Mouse (Mus musculus) ovary, postnatal 14 days (tissue): ENCODE results near the gene Cabin1.

Experiments used
- DNase-seq: peaks from one replicate; pipeline ENCODE4 v3.0.0; 2022; ENCODE audit warnings: low spot score

Gene Cabin1

DNA sequence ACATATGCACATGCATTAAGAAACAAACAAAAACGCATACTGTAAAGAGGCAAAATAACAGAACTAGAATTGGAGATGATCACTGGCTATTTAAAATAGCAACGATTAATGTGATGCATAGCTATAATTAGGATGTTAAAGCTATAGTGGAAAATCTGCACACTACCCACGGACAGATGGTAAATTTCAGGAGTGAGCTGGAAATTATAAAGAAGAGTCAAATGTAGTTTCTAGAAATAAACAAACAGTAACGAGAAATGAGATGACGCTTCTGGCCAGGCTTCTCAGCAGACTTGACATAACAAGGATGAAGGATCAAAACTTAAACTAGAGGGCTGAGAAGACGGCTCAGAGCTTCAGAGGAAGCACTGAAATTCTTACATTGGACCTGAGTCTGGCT, 62.9 kb downstream of the Cabin1 start:
- DNase-seq = no peak

DNA sequence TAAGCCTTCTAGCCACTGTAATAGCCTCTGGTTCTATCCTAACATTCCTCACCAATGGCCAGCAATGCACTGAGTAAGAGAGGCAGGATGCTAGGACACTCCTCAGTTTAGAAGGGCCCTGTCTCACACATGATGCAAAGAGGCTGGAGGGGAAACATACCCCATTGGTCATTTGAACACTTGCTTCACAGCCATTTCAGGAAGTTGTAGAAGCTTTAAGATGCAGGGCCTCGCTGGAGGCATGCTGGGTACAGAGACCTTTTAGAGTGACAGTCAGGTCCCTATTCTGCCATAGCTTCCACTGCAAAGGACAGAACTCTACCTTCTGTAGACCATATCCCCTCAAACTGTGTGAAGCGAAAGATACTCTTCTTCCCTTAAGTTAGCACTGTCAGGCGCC, 66.4 kb downstream of the Cabin1 start:
- no peak for DNase-seq

DNA sequence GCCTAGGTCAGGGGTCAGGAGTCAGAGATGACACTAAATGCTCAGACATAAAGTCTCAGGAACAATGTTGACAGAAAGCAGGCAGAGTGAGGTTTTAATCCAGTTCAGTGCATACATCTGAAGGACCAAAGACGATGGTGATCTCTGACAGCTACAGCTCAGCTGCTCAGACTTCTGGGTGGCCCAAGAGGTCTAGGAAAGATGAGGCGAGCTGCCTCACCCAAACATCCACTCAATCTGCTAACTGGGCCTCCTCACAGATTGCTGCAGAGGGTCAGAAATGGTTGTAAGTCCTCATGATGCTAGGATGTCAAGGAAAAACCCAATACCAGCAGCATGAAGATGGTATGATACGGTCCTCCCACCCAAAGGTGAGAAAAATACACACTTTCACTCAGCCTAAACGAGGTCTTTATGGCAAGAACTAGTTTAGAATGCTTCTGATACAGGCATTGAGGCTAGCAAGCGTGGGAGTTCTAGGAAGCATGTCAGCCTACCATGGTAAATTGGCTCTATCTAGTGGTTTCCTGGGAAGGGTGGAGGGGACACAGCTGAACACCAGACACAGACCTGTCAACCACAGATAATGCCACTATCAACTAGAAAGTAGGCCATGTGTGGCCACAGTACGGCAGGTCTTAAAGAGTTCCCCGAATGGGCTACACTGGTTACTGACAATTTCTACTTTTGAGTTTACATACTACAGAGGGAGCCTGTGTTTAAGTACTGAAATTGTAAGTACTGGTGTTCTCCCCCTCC, 67.4 kb downstream of the Cabin1 start:
- DNase-seq = no peak

DNA sequence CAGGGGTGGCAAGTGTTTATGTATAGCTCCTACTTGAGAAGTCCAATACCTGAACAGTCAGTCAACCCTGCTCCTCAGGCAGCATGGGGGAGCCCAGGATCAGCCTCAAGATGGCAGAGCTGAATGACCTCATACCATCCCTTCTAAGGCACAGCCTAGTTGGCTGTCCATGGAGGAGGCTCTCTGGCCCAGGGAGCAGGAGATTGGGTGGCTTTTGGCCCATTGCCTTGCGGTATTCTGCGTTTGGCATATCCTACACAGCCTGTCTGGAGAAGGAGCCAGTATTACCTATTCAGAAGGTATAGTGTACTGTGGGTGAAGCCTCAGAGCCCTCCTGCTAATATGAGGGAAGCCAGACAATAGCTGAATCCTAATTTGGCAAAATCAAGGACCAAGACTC, 68.6 kb downstream of the Cabin1 start:
- no peak for DNase-seq

DNA sequence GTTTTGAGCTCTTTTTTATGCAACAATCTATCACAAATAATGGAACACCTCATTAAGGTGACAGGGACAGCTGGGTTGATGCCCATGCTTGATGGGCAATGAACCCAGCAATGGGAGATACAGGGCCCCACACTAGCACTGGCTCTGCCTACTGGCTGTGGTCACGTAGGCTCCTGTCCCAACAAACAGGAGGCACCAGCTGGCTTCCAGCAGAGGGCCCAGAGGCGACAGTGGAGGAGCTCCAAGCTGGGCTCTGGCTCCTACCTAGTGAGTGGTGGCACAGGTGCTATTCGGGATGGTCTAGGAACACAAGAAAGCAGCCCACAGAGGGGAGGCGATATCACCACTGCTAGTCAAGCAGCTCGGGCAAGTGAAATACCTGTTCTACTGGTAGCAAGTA, 69.1 kb downstream of the Cabin1 start:
- no peak for DNase-seq

DNA sequence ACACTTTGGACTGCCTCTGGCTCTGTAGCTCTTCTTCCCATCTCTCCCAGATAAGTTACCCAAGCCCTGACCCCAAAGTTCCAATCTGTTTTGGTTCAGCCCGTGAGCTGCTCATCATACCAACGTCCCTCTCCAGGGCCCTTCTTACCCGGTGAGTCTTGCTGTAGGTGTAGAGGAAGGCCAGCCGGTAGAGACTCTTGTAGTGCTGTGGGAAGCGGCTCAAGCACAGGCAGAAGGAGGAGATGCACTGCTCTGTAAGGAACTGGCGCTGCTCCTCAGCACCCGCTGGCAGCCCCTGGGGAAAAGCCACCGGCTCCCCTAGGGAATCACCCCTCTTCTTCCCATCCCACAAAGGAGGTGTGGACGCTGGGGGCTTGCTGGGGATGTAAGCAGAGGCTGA, 69.6 kb downstream of the Cabin1 start:
- DNase-seq = no peak

DNA sequence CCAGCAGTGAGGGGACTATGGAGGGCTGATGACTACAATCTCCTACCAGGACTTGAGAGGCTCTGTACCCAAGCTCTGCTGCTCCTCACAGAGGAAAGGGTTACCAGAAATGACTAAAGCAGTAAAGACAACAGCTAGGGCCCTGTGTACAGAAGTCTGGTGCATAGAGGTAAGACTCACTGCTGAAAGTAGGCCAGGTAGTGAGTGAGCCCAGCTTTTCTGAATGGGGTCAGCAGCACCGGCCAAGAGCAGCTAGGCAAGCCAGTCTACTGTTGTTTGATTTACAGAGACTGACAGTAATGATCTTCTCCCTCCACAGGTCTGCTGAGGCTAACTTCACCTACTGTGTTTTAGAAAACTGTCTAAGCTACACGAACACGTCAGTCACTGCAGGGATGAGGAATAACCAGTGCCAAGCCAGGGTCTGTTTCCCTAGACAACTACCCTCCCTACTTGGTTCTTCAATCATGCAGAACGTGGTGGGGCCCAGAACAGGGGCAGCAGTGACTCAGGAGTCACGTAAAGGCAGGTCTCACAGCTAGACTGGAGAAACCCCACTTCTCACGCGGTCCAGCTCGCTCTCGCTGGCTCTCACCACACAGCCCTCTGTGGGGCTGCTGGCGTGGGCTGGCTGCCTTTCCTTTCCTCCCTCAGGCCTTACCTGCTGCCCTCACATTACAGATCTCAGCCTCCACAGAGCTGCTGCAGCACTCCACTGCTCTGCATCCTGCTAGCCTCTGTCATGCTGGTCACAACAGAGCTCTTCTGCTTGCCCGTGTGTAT, 70.5 kb downstream of the Cabin1 start:
- DNase-seq = no peak

DNA sequence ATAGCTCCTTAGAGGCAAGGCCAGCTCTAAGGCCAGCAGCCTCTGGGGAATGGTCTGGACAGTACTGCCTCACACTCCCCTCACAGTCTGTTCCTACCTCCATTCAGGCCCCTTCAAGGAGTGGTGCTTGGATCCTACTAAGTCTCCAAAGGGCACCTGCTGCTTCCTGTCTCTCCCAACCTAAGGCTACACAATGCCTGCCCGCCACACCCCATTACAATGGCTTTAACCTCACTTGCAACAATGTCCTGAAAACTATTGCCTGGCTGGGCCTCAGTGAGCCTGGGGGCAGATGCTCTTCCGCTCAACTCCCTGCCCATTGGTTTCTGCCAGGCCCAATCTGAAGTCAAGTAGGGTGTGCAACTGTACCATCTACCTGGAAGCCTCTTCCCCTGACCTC, 75.5 kb downstream of the Cabin1 start:
- no peak for DNase-seq

DNA sequence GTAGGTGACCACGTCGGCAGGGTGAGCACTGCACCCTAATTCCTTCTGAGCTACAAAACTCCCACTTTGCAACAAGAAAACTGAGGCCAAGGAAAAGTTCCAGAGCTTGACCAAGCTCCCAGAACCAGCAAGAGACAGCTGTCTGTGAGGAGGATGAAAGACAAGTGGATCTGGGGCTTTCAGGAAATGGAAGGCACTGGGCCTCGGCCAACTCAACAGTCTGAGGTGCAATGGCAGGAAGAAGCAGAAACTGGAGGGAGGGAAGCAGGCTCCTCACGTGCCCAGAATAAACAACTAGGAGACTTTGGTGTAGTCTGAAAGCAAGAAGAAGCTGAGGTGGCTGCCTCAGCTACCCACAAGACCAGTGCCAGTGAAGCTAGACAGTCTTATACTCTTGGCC, 77.4 kb downstream of the Cabin1 start:
- DNase-seq = no peak

DNA sequence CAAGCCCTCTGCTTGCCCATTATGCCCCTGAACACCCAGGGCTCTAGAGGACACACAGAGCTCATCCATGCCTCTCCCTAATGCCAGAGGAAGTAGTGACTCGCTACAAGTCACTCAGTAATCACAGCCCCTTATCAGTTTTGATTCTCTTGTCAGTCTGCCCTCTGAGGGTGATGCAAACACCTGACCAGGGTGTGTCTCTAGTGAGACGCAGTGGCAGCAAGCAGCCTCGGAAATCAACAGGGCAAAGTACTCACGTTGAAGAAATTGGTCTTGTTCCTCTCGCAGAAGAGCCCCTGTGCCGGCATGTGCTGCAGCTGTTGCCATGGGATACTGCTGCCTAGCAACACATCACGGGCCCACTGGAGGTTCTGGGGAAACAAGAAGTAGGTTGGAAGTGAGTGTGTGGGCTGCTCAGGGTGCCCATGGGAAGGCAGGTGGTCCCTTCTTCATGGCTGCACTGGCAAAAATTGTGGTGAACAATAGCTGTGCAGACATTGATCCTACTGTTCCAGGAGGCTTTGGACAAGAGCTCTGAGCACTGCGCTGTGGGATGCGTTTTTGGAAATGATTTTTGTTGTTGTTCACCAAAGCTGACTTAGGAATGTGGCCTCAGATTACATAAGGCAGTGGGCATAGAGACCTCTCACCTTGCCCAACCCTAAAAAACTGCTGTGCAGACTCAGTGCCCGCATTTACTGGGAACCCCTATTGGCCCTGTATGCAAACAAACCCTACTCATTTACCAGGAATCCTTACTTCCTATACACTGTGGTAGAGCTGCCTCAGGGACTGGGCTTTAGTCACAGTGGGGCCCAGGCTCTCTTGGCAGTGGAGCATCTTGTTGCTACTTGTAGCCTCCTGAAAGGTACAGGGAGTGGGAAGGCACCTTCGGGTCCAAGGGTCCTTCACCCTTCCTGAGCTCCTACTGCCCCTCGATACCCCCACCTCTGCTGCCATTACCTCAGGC, 79.8 kb downstream of the Cabin1 start:
- DNase-seq = no peak

DNA sequence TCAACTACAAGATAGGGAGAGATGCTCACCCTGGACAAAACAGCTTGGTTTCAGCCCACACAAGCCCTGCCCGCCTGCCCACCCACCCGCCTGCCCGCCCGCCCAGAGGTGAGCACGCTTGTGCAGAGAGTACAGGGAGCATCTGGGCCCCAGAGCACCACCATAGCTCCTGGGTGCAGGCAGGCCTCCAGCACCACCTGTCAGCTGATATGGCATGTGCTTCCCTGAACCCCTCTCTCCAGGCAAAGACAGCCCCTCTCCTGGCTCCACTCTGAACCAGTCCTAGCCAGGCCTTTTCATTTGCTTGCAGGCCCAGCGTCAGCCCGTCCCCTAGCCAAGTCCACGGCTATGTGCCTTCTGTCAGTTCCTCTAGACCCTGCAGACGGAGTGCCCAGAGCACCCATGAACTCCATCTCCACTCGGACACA, 83.6 kb downstream of the Cabin1 start:
- no peak for DNase-seq

DNA sequence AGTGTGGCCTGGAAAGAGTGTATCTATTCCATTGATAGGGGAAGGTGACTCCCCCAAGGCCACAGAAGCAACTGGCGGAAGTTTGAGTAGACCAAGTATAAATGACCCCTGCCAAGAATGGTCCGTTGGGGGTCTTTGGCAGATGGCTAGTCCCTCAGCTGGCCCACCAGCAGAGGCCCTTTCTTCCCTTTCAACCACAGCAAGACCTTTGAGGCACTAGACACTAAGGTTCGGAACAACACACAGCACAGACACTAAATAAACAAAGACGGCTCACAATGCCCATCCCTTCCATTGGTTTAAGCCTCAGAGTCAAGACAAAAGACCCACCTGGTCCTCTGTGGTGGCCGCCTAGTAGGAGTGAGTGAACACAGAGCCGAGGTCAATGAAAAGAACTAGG, 84.9 kb downstream of the Cabin1 start:
- DNase-seq = no peak

DNA sequence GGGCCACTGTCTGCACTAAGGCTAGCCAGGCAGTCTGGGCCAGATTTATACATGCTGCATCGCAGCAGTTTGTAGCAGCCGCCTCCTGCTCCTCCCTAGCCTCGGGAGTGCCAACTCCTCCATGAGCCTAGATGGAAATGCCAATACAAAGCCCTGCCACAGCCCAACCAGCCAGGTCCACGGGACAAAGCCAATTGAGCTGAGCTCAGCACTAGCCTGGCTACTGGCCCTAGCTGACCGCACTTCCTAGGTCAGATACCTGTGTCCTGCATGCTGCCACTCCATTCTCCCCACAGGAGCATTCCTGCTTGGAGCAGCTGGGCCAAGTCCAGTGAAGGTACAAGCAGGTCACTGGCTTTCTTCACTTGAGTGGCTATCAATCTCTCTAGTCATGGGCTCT, 86.2 kb downstream of the Cabin1 start:
- DNase-seq = no peak

DNA sequence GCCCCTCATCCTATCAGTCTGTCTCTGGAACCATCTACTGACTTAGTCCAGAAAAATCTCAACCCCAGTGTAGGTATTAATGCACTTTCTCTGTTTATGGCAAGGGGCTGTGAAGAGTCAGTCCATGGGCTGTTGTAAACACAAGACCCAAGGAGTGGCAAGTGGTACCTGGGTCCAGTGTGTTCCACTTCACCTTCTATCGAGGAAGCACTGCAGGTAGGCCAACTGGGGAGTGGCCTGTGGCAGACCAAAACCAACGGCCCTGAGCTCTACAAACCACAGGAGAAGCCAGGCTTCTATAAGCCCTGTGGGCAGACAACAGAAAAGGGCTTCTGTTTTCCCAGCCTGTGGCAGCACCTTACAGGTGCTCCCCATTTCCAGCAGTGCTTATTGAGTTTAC, 86.6 kb downstream of the Cabin1 start:
- DNase-seq = no peak

DNA sequence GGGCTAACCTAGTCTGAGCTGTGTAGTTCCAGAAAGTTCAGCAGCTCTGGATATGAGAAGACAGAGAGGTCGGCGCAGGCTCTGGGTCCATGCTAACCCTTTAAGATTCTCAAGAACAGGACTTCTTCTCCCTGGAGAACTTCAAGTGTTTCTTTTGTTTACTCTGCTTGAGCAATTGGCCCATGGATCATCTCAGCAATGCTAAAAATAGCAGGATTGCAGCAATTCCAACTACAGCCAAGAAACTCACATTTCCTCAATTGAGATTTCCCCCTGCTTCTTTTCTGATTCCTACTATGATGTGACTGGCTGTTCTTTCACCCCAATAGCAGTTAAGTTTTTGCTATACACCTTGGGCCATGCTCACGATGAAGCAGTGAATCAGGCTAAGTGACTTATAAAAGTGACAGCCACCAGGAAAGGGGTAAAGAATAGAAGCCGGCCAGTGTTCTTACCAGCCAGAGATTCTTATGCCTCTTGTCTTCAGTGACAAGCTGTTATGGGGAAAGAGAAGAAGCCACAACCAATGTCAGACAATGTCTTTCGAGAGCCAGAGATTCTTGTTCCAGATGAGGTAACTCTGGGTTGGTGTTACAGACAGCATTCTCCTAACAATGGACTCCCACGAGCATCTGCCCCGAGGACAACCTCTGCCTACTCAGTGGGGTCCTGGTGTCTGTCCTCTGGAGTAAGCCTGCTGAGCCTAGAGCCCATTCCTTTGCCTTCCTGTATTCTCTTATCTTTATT, 87.1 kb downstream of the Cabin1 start:
- no peak for DNase-seq

DNA sequence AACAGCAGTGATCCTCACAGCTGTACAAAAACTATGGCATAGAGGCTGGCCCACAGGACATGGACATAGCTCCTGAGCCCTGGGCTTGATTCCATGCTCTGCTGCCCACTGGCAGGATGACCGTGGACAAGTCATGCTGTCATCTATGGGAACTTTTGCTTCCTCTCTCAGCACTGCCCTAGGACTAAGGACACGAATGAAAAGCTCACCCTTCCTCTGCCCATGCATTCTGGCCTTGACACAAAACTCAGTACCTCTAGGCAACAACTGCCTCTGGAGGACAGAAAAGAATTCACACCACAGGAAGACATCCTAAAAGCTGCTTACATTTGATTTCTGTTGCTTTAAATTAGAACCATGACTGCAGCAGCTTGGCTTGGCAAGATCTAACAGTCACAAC, 87.9 kb downstream of the Cabin1 start:
- no peak for DNase-seq

DNA sequence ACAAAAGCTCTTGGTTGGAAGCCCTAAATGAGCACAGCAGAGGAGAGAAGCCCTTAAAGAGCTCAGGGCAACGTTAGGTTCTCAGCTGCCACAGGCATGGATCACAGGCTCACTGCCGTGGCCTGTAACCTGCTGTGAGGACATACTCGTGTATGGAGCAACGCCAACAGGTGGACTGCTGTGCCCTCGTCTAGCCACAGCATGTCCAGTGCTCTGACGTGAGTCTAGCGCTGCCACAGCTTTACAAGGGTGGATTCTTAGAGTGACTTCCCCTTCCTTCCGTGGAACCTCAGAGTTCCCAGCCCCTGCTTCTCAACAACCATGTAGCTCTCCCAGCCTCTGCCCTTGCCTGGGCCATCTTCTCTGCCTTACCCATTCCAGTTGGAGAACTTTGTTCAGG, 88.5 kb downstream of the Cabin1 start:
- DNase-seq = no peak

DNA sequence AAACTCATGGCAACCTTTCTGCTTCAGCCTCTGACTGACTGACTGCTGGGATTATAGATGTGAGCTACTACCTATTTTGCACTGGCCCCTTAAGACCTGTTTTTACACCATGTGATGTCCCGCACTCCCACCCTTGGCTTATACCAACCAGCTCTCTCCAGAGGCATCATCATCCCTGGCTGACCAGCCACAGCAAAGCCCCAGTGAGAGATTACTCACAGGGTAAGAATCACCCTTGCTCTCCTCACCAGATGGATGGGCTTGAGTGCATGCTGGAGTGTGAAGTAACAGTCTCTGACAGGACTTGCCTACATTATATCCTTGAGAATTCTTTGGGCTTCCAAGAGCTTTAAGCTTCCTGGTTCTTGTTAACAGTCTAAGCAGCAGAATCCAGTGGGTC, 94.2 kb downstream of the Cabin1 start:
- DNase-seq = no peak

DNA sequence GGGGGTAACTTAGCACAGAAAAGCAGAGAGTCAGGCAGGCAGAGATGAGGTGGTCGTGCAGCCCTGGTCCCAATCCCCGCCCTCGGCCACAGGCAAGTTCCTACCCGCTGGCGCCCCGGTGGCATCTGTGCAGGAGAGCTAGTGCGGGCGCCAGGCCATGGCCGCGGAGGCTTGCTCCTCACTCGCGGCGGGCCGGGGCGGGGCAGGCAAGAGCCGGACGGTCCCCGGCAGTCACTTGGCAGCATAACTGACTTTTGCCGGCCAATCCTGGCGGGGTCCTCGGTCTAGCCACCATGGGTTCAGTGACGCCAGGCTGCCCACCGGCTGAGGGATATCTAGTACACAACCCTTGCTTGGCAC, 96.2 kb downstream of the Cabin1 start:
- peak; percentile 65 for DNase-seq

DNA sequence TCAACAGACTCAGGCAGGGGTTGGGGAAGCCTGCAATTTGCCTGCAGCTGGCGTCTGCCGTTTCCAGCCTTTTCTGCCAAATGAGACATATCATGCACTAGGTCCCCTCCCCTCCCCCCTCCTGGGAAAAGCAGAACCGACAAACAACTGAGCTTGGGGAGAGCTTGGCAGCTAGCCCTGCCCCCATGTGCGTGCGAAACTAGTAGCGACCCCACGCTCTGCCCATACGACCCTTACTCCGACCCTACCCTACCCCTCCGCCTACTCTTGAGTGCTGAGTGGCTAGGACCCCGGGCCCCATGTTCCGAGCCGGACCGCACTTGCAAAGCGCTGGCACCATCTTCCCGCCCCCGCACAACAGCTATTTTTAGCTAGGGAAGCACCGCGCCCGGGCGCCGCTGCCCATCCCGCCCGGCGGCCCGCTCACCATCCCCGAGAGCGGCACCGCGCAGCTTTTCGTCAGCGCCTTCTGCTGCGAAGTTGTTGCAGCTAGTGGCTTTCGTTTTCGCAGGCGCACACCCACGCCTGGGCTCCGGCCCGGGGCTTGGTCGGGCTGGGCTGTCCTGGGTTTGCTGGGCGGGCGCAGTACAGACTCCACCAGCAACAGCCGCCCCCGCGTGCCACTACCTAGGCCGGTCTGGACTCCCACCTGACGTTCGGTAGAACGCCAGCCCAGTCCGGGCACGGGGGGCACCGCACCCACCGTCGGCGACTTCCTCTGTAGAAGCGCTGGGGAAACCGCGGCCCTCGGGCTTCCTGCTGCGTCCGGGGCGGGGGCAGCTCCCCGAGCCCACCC, 96.8 kb downstream of the Cabin1 start:
- DNase-seq = peak; percentile 70

DNA sequence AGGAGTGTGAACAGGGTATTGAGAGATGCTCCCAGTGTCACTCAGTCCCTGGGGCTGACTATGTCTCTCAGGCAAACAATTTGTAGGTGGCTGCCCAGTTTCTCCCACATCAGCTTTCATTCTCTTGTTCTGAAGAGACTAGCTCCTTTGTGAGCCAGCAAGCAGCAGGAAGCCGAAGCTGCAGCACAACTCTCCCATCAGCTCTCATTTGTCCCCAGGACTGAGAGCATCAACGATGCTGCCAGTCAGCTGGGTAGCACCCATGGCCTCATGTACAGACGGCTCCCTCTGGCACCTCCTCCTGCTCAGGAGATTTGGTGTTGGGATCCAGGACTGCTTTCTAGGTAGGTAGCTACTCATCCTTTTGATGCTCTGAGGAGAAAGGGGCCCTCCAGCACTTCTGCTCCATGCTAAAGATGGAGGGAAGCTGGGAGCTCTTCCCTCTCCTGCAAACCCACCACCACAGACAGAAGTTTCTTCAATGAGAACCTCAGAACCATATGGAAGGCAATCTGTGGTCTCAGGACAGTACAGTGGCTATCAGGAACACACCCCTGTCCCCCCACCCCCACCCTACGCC, 97.6 kb downstream of the Cabin1 start:
- DNase-seq = no peak
